Mouse (Mus musculus) cerebellum, postnatal 25 days (tissue): ENCODE results near the gene Cd300a.

ENCODE experiments used
- DNase-seq, 2 experiments: peaks; one replicate each; pipeline ENCODE4 v3.0.0; 2021; ENCODE audit warnings: mixed read lengths in 2 of 2

Gene Cd300a

GRCm38 (mm10) chr11:114866486-114867360 is 23.1 kb upstream of the Cd300a start:
- DNase-seq, result peak; percentile 81

- peak in 1 of 2 experiments; percentile 83 for DNase-seq
These were observed 22.2 kb upstream of the Cd300a start for GRCm38 (mm10) chr11:114867361-114868235.

- DNase-seq, result peak; percentile 92 to 93
These were observed 21.6 kb upstream of the Cd300a start for GRCm38 (mm10) chr11:114868280-114868679.

- no peak for DNase-seq
These were observed 20.1 kb upstream of the Cd300a start for GRCm38 (mm10) chr11:114869787-114870186.

GRCm38 (mm10) chr11:114871540-114871939 is 18.3 kb upstream of the Cd300a start:
- DNase-seq, result peak; percentile 38 to 59

- DNase-seq, result no peak
These were observed 16.6 kb upstream of the Cd300a start for GRCm38 (mm10) chr11:114873022-114873817.

- peak; percentile 19 to 33 for DNase-seq
These were observed 15.4 kb upstream of the Cd300a start for GRCm38 (mm10) chr11:114874226-114875145.

- DNase-seq, result peak; percentile 50 to 63
These were observed 14.5 kb upstream of the Cd300a start for GRCm38 (mm10) chr11:114875301-114875801.

- peak; percentile 27 to 32 for DNase-seq
These were observed 13.7 kb upstream of the Cd300a start for GRCm38 (mm10) chr11:114876176-114876575.

- peak in 1 of 2 experiments; percentile 41 for DNase-seq
These were observed 13.2 kb upstream of the Cd300a start for GRCm38 (mm10) chr11:114876621-114877020.

- peak; percentile 81 to 84 for DNase-seq
These were observed 12.7 kb upstream of the Cd300a start for GRCm38 (mm10) chr11:114877145-114877544.

GRCm38 (mm10) chr11:114879666-114880065 is 10.2 kb upstream of the Cd300a start:
- no peak for DNase-seq

GRCm38 (mm10) chr11:114880185-114880584 is 9.7 kb upstream of the Cd300a start:
- DNase-seq, result no peak

- DNase-seq, result peak; percentile 34 to 70
These were observed 9.3 kb upstream of the Cd300a start for GRCm38 (mm10) chr11:114880589-114880988.

GRCm38 (mm10) chr11:114883251-114883789 is 6.5 kb upstream of the Cd300a start:
- peak; percentile 57 to 68 for DNase-seq

GRCm38 (mm10) chr11:114884380-114885100 is 5.3 kb upstream of the Cd300a start:
- DNase-seq, result peak; percentile 73 to 85

- no peak for DNase-seq
These were observed 701 bp downstream of the Cd300a start for GRCm38 (mm10) chr11:114890542-114890941.

- no peak for DNase-seq
These were observed 6.2 kb downstream of the Cd300a start for GRCm38 (mm10) chr11:114896085-114896484.

GRCm38 (mm10) chr11:114898026-114898425 is 8.2 kb downstream of the Cd300a start:
- no peak for DNase-seq

- no peak for DNase-seq
These were observed 13.4 kb downstream of the Cd300a start for GRCm38 (mm10) chr11:114903224-114903623.
